ENCODE assay signal across 29 mouse cellular contexts in genomic region chr4:149908923-149909322, GRCm38 (mm10). TPM values are rescaled to one million over a fixed set of nuclear protein-coding genes. Genes with fewer than 3 reads are reported as not detected.
DNase-seq lines count a peak whose midpoint lies in the region; ATAC-seq and TF ChIP-seq lines count a peak whose summit lies in the region.
"Had no signal": no experiment of that assay in that cellular context is flagged by ENCODE, and none has a peak within 500 bp of the region (broad histone marks: within the 10 kb centered on the region; RNA-seq: fewer than 3 reads in every experiment).

No protein-coding gene starts in this region.

- no peak for TF ChIP-seq CTCF in intestine, postnatal 0 days (IDR thresholded peaks at IDR 0.05; ENCODE audit: low read depth)
- no peak for TF ChIP-seq CTCF in testis, adult 2 months (IDR thresholded peaks at IDR 0.05; ENCODE audit: control insufficient read depth, insufficient read depth, insufficient replicate concordance, low read depth, low read length)

- peak overlapping the region; percentile 42; the same call in 1 of the 2 replicates for H3K27ac ChIP-seq in intestine, postnatal 0 days (ENCODE audit: low read depth, low read length)
- no peak overlapping the region for H3K27ac ChIP-seq in intestine, embryonic 16.5 days (ENCODE audit: low read length)
- H3K27ac ChIP-seq in testis, adult 2 months (ENCODE audit: control insufficient read depth, insufficient read depth, low read depth, low read length) = no peak overlapping the region
- H3K27ac ChIP-seq: embryonic facial prominence, embryonic 13.5 days; embryonic facial prominence, embryonic 15.5 days; forebrain, embryonic 10.5 days; forebrain, embryonic 12.5 days had no signal

- H3K4me3 ChIP-seq in intestine, postnatal 0 days (ENCODE audit: low read depth, low read length) = no peak overlapping the region
- H3K4me3 ChIP-seq in intestine, embryonic 16.5 days (ENCODE audit: low read length) = no peak overlapping the region
- H3K4me3 ChIP-seq in testis, adult 2 months (ENCODE audit: control insufficient read depth, low read depth, low read length) = peak overlapping the region; percentile 75
- H3K4me3 ChIP-seq: embryonic facial prominence, embryonic 13.5 days; embryonic facial prominence, embryonic 15.5 days; erythroblast, embryonic 14.5 days; forebrain, embryonic 10.5 days; forebrain, embryonic 12.5 days had no signal

- peak overlapping the region; percentile 3; the same call in 1 of the 2 replicates for H3K4me2 ChIP-seq in intestine, postnatal 0 days (replicated peaks; ENCODE audit: low read depth)
- H3K4me2 ChIP-seq in intestine, embryonic 16.5 days (ENCODE audit: low read depth, low read length) = no peak overlapping the region
- H3K4me2 ChIP-seq: embryonic facial prominence, embryonic 13.5 days; embryonic facial prominence, embryonic 15.5 days; forebrain, embryonic 12.5 days had no signal

- ATAC-seq in intestine, postnatal 0 days = no peak
- ATAC-seq in intestine, embryonic 16.5 days = no peak
- ATAC-seq: CD4-positive, CD25-positive, alpha-beta regulatory T cell, adult 4 months; forebrain, embryonic 14.5 days; forebrain, embryonic 16.5 days had no signal

- H3K9me3 ChIP-seq in intestine, postnatal 0 days (ENCODE audit: control insufficient read depth) = no peaks in the 10 kb centered on the region
- H3K9me3 ChIP-seq in intestine, embryonic 16.5 days (ENCODE audit: control insufficient read depth, low read length) = no peaks in the 10 kb centered on the region
- H3K9me3 ChIP-seq: embryonic facial prominence, embryonic 13.5 days; embryonic facial prominence, embryonic 15.5 days; forebrain, embryonic 10.5 days; forebrain, embryonic 12.5 days; G1E had no signal

- no peak for DNase-seq in testis, postnatal 14 days (ENCODE audit: low spot score)
- DNase-seq in R1 (ENCODE audit: low read depth, low spot score) = peak; percentile 16
- DNase-seq in layer of hippocampus, adult 11-12 months (ENCODE audit: low spot score) = no peak
- DNase-seq in heart, adult 8-10 months (ENCODE audit: low spot score) = no peak
- DNase-seq: adrenal gland, adult 2 months; adrenal gland, postnatal 10 days; adrenal gland, postnatal 25 days; B cell, adult 2 months; cerebellum, adult 11 months; cerebellum, adult 18-20 months; cerebellum, adult 8-10 months; cerebellum, adult 9-11 months; cerebellum, postnatal 14 days; cerebellum, postnatal 36 days; embryo, embryonic 11 days had no signal

- peaks cover 22% of the 10 kb centered on the region for H3K36me3 ChIP-seq in intestine, postnatal 0 days (ENCODE audit: control insufficient read depth, insufficient read depth)
- H3K36me3 ChIP-seq in intestine, embryonic 16.5 days (ENCODE audit: control insufficient read depth, insufficient read depth, low read length) = no peaks in the 10 kb centered on the region
- no peaks in the 10 kb centered on the region for H3K36me3 ChIP-seq in testis, adult 2 months (ENCODE audit: control insufficient read depth, insufficient read depth, low read length)
- H3K36me3 ChIP-seq: forebrain, embryonic 12.5 days; G1E had no signal

- no peak overlapping the region for H3K9ac ChIP-seq in intestine, postnatal 0 days (ENCODE audit: low read depth, low read length)
- H3K9ac ChIP-seq in intestine, embryonic 16.5 days (ENCODE audit: low read depth, low read length) = no peak overlapping the region
- H3K9ac ChIP-seq: embryonic facial prominence, embryonic 13.5 days; embryonic facial prominence, embryonic 15.5 days; forebrain, embryonic 12.5 days had no signal

- 78% methylated on average over 7 of the region's 7 CpGs for WGBS in intestine, postnatal 0 days
- WGBS in intestine, embryonic 16.5 days = 88% methylated on average over 7 of the region's 7 CpGs

- H3K4me1 ChIP-seq in intestine, postnatal 0 days (replicated peaks; ENCODE audit: control insufficient read depth, insufficient read depth, low read length) = peaks cover 4% of the 10 kb centered on the region; the same call in 1 of the 2 replicates
- peaks cover 12% of the 10 kb centered on the region for H3K4me1 ChIP-seq in intestine, embryonic 16.5 days (ENCODE audit: control insufficient read depth, insufficient read depth, low read length)
- H3K4me1 ChIP-seq in testis, adult 2 months (ENCODE audit: control insufficient read depth, insufficient read depth, low read length) = peaks cover 6% of the 10 kb centered on the region; the same call in 1 of the 2 replicates

- no peaks in the 10 kb centered on the region for H3K27me3 ChIP-seq in intestine, postnatal 0 days (replicated peaks; ENCODE audit: control insufficient read depth, insufficient read depth, low read length)
- no peaks in the 10 kb centered on the region for H3K27me3 ChIP-seq in intestine, embryonic 16.5 days (replicated peaks; ENCODE audit: control insufficient read depth, insufficient read depth, low read length)
- no peaks in the 10 kb centered on the region for H3K27me3 ChIP-seq in testis, adult 2 months (ENCODE audit: control insufficient read depth, insufficient read depth, low read length)
- H3K27me3 ChIP-seq: CH12.LX; embryonic facial prominence, embryonic 13.5 days; embryonic facial prominence, embryonic 15.5 days; forebrain, embryonic 12.5 days had no signal

- no peak for TF ChIP-seq POLR2A in testis, adult 2 months (IDR thresholded peaks at IDR 0.05; ENCODE audit: control insufficient read depth, low read depth, low read length)

RNA-seq across cellular contexts. Expression of gene Spsb1, which starts 45.9 kb away (rescaled TPM):
- 26.4 and 26.5 TPM in 2 replicates for polyA plus RNA-seq in intestine, postnatal 0 days (2015; fragmentation: Nextera tagmentation; extraction: Ambion mirVana)
- polyA plus RNA-seq in intestine, embryonic 16.5 days (2015; fragmentation: Nextera tagmentation; extraction: Ambion mirVana) = 17.0 and 20.6 TPM in 2 replicates
- polyA plus RNA-seq in testis, adult 2 months (2012; rRNA removed) = 71.5 and 79.1 TPM in 2 replicates
- 10 to 100 TPM; 24.7 to 43.0 (median 31.0) TPM for total RNA-seq in heart, adult 8-10 months (2022)
- total RNA-seq: common myeloid progenitor, adult 5-6 weeks; G1E had no signal
- polyA plus RNA-seq: erythroblast, embryonic 14.5 days had no signal
